Mouse (Mus musculus) thymus, adult 2 months (tissue): Measurements from ENCODE around the gene Smim5.

Source experiments
- CTCF ChIP-seq: fragments of 200-500 bp; IDR thresholded peaks from 2 replicates; pipeline ENCODE4 v1.5.1; 2012; ENCODE audit warnings: mild to moderate bottlenecking, control low read depth, low read length, moderate library complexity, borderline replicate concordance; ENCODE audit not compliant: control insufficient read depth, poor library complexity, insufficient read depth; ENCODE audit errors: extremely low read depth
- POLR2A ChIP-seq: fragments of 200-500 bp; IDR thresholded peaks from 2 replicates; pipeline ENCODE4 v1.6.1; 2012; ENCODE audit warnings: mild to moderate bottlenecking, low read length, control low read depth, moderate library complexity; ENCODE audit not compliant: control insufficient read depth, poor library complexity, insufficient read depth; ENCODE audit errors: extremely low read depth

GRCm38 (mm10) chr11:115859143-115859945 is 40.4 kb upstream of the Smim5 start:
- TF ChIP-seq CTCF (peak; percentile 99), POLR2A (no peak)
